Mouse (Mus musculus) midbrain, embryonic 15.5 days (tissue): ENCODE measurements around the gene Ppat. TPM values are rescaled to one million over a fixed set of nuclear protein-coding genes. Genes with fewer than 3 reads are reported as not detected.

Experiments used
- ATAC-seq: fragments of 200-750 bp; cut with Nextera tagmentation; replicated peaks from 2 replicates; pipeline ENCODE4 v1.8.0; 2017; ENCODE audit warnings: moderate TSS enrichment
- H3K27ac ChIP-seq: fragments of 300-500 bp; sonication (generic); 2 replicates; pipeline ENCODE4 v1.5.1; 2015; ENCODE audit warnings: mild to moderate bottlenecking, inconsistent platforms
- H3K27me3 ChIP-seq: fragments of 300-500 bp; sonication (generic); replicated peaks from 2 replicates; pipeline ENCODE4 v1.6.1; 2015; ENCODE audit warnings: inconsistent platforms
- H3K36me3 ChIP-seq: fragments of 300-500 bp; sonication (generic); replicated peaks from 2 replicates; pipeline ENCODE4 v1.6.1; 2015; ENCODE audit warnings: inconsistent platforms
- H3K4me1 ChIP-seq: fragments of 300-500 bp; sonication (generic); 2 replicates; pipeline ENCODE4 v1.6.1; 2015; ENCODE audit warnings: inconsistent platforms
- H3K4me2 ChIP-seq: fragments of 300-500 bp; sonication (generic); 2 replicates; pipeline ENCODE4 v1.6.1; 2015; ENCODE audit warnings: inconsistent platforms, mild to moderate bottlenecking, moderate library complexity
- H3K4me3 ChIP-seq: fragments of 300-500 bp; sonication (generic); 2 replicates; pipeline ENCODE4 v1.5.1; 2015; ENCODE audit warnings: mild to moderate bottlenecking, inconsistent platforms
- H3K9ac ChIP-seq: fragments of 300-500 bp; sonication (generic); 2 replicates; pipeline ENCODE4 v1.6.1; 2015; ENCODE audit warnings: mild to moderate bottlenecking, inconsistent platforms
- H3K9me3 ChIP-seq: fragments of 300-500 bp; sonication (generic); 2 replicates; pipeline ENCODE4 v1.6.1; 2016; ENCODE audit warnings: inconsistent platforms
- WGBS: fragments of 180-500 bp; shearing (Covaris S2); methylation state at CpG from one replicate; pipeline ENCODE4 v1.1.7; 2015; ENCODE audit warnings: mixed read lengths; 5-methylcytosine and 5-hydroxymethylcytosine counted together
- polyA plus RNA-seq: library from polyadenylated mRNA; unstranded; fragments of >200 nt; fragmentation: Nextera tagmentation; extraction: Ambion mirVana; gene quantifications from 2 replicates; pipeline ENCODE4 v1.2.1, GENCODE M21; 2015

The Ppat gene
- polyA plus RNA-seq, 1 experiment from 2014 or later: 9.8 TPM

DNA sequence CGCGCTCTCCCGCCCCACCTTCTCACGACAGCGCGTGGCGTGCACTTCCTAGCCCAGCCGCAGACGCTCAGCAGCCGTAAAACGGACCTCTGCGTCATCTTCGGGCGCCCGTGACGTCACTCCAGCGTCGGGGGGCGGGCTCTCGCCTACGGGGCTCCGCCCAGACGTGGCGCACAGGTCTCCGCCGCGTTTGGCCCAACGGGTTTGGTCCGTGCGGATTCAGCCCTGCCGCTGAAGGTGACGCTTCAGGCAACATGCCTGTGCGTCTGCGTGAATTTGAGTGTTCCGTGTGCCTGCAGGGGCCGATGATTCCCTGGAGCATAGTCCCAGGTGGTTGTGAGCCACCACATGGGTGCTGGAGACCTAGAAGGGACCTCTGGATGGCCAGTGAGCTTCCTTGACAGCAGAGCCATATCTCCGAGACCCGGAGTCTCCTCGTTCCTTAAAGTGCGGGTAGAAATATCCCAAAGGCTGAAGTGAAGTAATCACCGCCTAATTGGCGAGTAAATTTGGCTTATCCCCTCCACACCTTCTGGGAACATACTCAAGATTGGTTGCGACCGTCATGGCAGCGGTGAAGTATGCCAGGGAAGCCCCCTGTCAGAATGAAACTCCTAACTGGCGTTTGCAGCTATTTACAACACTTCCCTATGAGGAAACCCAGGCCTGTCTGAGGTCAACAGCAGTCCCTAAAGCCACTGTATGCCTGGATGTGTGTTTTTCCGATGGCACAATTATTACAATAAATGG lies 45.8 kb downstream of the Ppat start, which contains the start of gene Aasdh:
TSS of gene Aasdh (minus strand) at position 110 of the 750 bp plus-strand sequence.
- under 1% methylated on average over 47 of the region's 47 CpGs for WGBS
- peak within 1 kb of the TSS; percentile 82 for H3K9ac ChIP-seq
- H3K4me3 ChIP-seq: peak within 1 kb of the TSS; percentile 84
- ATAC-seq: peak; percentile 99
- no peaks in the 10 kb centered on the region for H3K36me3 ChIP-seq
- peak within 1 kb of the TSS; percentile 66 for H3K4me2 ChIP-seq
- H3K9me3 ChIP-seq: no peaks in the 10 kb centered on the region
- H3K4me1 ChIP-seq: peaks cover 8% of the 10 kb centered on the region; the same call in 1 of the 2 replicates
- H3K27ac ChIP-seq: peak within 1 kb of the TSS; percentile 89
- no peaks in the 10 kb centered on the region for H3K27me3 ChIP-seq

DNA sequence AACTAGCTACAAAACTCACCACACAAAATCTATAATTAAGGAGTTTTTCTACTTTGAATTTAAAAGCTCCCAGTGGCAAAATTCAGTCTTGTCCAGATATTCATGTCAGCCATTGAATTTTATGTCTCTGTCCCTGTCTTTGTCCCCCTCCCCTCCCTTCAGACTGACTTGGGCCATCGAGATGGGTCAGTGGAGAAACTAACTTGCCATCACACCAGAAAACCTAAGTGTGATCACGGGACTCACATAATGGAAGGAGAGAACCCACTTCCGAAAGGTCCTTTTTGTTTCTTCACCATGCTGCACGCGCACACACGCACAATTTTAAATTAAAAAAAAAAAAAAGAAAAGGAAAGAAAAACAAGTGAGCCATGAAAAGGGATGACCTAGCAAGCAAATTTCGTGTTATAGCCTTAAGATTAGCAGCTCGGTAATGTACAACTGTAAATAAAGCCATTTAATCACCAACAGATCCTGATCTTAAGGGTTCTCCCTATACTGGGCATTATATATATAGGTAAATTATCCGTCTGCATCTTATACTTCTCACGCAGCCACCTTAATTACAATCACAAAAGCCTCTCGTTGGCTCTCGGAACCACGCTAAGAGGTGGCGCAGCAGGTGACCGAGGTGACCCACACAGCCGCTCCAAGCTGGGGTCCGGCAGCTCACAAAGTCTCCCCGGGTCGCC lies 46.5 kb downstream of the Ppat start:
- no peaks in the 10 kb centered on the region for H3K9me3 ChIP-seq
- no peaks in the 10 kb centered on the region for H3K27me3 ChIP-seq
- H3K4me1 ChIP-seq: peaks cover 8% of the 10 kb centered on the region; the same call in 1 of the 2 replicates
- ATAC-seq: peak; percentile 73
- WGBS: under 1% methylated on average over 19 of the region's 19 CpGs
- H3K4me2 ChIP-seq: peak overlapping the region; percentile 66
- H3K36me3 ChIP-seq: no peaks in the 10 kb centered on the region
- H3K4me3 ChIP-seq: peak overlapping the region; percentile 84
- peak overlapping the region; percentile 89 for H3K27ac ChIP-seq
- H3K9ac ChIP-seq: peak overlapping the region; percentile 82

GRCm38 (mm10) chr5:76902131-76902530 lies 49.2 kb downstream of the Ppat start:
- no peak for ATAC-seq
- 86% methylated on average over 4 of the region's 4 CpGs for WGBS
- H3K9me3 ChIP-seq: no peaks in the 10 kb centered on the region

DNA sequence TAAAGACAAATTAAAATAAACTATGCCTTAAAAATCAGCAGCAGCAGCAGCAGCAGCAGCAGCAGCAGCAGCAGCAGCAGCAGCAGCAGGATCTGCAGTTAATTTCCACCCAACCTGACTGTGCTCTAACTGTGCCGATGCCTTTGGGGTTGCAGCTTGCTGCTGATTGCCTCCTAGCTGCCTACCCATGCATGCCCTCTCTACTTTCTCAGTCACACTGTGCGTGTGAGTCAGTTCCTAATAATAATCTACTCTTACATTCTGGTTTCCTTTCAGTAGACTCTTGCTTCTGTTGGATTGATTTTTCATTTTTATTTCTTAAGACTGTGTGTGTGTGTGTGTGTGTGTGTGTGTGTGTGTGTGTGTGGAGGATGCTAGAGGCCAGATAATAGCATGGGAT lies 58.3 kb downstream of the Ppat start:
- H3K4me2 ChIP-seq: no peak overlapping the region
- WGBS: 88% methylated on average over 2 of the region's 2 CpGs

More at GRCm38 (mm10) chr5:76902131-76902530, 49.2 kb downstream of the Ppat start:
- Histone ChIP-seq H3K4me2 (no peak overlapping the region), H3K36me3 (no peaks in the 10 kb centered on the region; the same call in 1 of the 2 replicates), H3K9ac (no peak overlapping the region), H3K4me3 (no peak overlapping the region), H3K27ac (no peak overlapping the region), H3K27me3 (no peaks in the 10 kb centered on the region), H3K4me1 (peaks cover 8% of the 10 kb centered on the region; the same call in 1 of the 2 replicates)

DNA sequence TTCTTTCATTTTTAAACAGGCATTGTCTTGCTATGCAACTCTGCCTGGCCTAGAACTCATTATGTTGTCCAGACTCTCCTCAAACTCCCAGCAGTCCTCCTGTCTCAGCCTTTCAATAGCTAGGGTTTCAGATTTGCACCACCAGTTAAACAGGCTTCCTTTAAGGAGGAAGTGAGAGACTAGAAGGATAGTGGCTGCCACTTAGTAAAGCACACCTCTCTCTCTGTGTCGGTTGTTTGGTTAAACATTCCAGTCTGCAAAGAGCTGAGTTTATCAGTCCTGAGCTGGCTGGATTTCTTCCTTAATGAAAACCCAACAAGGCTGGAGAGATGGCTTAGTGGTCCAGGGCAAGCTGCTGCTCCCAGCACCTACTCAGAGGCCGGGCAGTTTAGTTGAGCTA lies 58.8 kb downstream of the Ppat start:
- H3K27ac ChIP-seq: no peak overlapping the region
- H3K4me3 ChIP-seq: no peak overlapping the region
- peaks cover 19% of the 10 kb centered on the region; the same call in 1 of the 2 replicates for H3K36me3 ChIP-seq
- H3K9ac ChIP-seq: no peak overlapping the region
- ATAC-seq: no peak
- no peaks in the 10 kb centered on the region for H3K9me3 ChIP-seq
- H3K4me2 ChIP-seq: no peak overlapping the region
- 86% methylated on average over 2 of the region's 2 CpGs for WGBS
- H3K4me1 ChIP-seq: no peaks in the 10 kb centered on the region
- no peaks in the 10 kb centered on the region for H3K27me3 ChIP-seq

More for the DNA sequence above, 58.3 kb downstream of the Ppat start:
- no peaks in the 10 kb centered on the region for H3K4me1 ChIP-seq
- H3K27me3 ChIP-seq: no peaks in the 10 kb centered on the region
- no peak overlapping the region for H3K4me3 ChIP-seq
- H3K36me3 ChIP-seq: peaks cover 17% of the 10 kb centered on the region; the same call in 1 of the 2 replicates
- no peaks in the 10 kb centered on the region for H3K9me3 ChIP-seq
- no peak overlapping the region for H3K27ac ChIP-seq
- H3K9ac ChIP-seq: no peak overlapping the region
- ATAC-seq: no peak

- H3K27ac ChIP-seq: no peak overlapping the region
- WGBS: 98% methylated on average over 2 of the region's 2 CpGs
- H3K27me3 ChIP-seq: no peaks in the 10 kb centered on the region
- no peak overlapping the region for H3K4me2 ChIP-seq
- no peak for ATAC-seq
- no peaks in the 10 kb centered on the region for H3K4me1 ChIP-seq
- peaks cover 17% of the 10 kb centered on the region for H3K36me3 ChIP-seq
- no peak overlapping the region for H3K9ac ChIP-seq
- H3K9me3 ChIP-seq: no peaks in the 10 kb centered on the region
- H3K4me3 ChIP-seq: no peak overlapping the region
Measured at GRCm38 (mm10) chr5:76887011-76887410, 64.4 kb downstream of the Ppat start.

DNA sequence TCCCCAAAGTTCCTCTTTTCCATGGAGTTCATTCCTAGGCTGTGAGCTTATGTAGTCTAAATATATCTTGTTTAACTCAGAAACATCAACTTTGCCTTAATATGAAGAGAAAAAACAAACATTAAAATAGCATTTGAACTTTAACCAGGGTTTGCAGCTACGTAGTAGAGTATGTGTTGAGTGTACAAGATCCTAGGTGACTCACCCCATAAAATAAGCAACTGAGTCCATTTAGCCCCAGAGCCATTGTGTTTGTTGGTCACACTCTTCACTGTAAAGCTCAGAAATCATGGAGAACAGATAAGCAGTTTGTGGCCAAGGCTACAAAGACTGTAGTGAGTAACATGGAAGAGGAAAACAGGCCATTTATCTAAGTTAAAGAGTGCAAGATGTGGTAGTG lies 67.3 kb downstream of the Ppat start:
- Histone ChIP-seq H3K4me1 (no peaks in the 10 kb centered on the region), H3K4me2 (no peak overlapping the region), H3K4me3 (no peak overlapping the region), H3K27ac (no peak overlapping the region), H3K9me3 (no peaks in the 10 kb centered on the region), H3K9ac (no peak overlapping the region), H3K27me3 (no peaks in the 10 kb centered on the region), H3K36me3 (peaks cover 17% of the 10 kb centered on the region)
- WGBS: 93% methylated on average over 1 of the region's 1 CpGs
- ATAC-seq: no peak

- no peak for ATAC-seq
- Histone ChIP-seq H3K4me3 (no peak overlapping the region), H3K9me3 (no peaks in the 10 kb centered on the region), H3K4me1 (no peaks in the 10 kb centered on the region), H3K4me2 (no peak overlapping the region), H3K27ac (no peak overlapping the region), H3K27me3 (no peaks in the 10 kb centered on the region), H3K36me3 (peaks cover 20% of the 10 kb centered on the region), H3K9ac (no peak overlapping the region)
- WGBS: 90% methylated on average over 25 of the region's 25 CpGs
Measured at GRCm38 (mm10) chr5:76876106-76876758, 75.1 kb downstream of the Ppat start.

- H3K9ac ChIP-seq: no peak overlapping the region
- no peak for ATAC-seq
- peaks cover 34% of the 10 kb centered on the region for H3K36me3 ChIP-seq
- no peak overlapping the region; the same call in 1 of the 2 replicates for H3K4me3 ChIP-seq
- no peak overlapping the region for H3K27ac ChIP-seq
- no peaks in the 10 kb centered on the region for H3K9me3 ChIP-seq
- no peaks in the 10 kb centered on the region for H3K27me3 ChIP-seq
- H3K4me1 ChIP-seq: no peaks in the 10 kb centered on the region
- H3K4me2 ChIP-seq: 0 out of 2 replicates have a peak overlapping the region, but pooled peaks have one; percentile 28
- WGBS: 39% methylated on average over 6 of the region's 6 CpGs
Measured at GRCm38 (mm10) chr5:76869553-76869952, 81.8 kb downstream of the Ppat start.

- H3K27me3 ChIP-seq: no peaks in the 10 kb centered on the region
- ATAC-seq: peak; percentile 87
- H3K9ac ChIP-seq: no peak overlapping the region
- peaks cover 32% of the 10 kb centered on the region for H3K36me3 ChIP-seq
- no peak overlapping the region for H3K27ac ChIP-seq
- no peaks in the 10 kb centered on the region for H3K4me1 ChIP-seq
- 27% methylated on average over 16 of the region's 16 CpGs for WGBS
- H3K4me2 ChIP-seq: peak overlapping the region; percentile 28
- no peaks in the 10 kb centered on the region for H3K9me3 ChIP-seq
- peak overlapping the region; percentile 16 for H3K4me3 ChIP-seq
Measured at GRCm38 (mm10) chr5:76868693-76869286, 82.6 kb downstream of the Ppat start.

- Histone ChIP-seq H3K9ac (no peak overlapping the region), H3K36me3 (peaks cover 28% of the 10 kb centered on the region)
- ATAC-seq: no peak
Measured at GRCm38 (mm10) chr5:76866819-76867218, 84.6 kb downstream of the Ppat start.

More at GRCm38 (mm10) chr5:76866819-76867218, 84.6 kb downstream of the Ppat start:
- H3K27me3 ChIP-seq: no peaks in the 10 kb centered on the region
- no peak overlapping the region for H3K4me3 ChIP-seq
- H3K4me2 ChIP-seq: no peak overlapping the region
- no peaks in the 10 kb centered on the region for H3K9me3 ChIP-seq
- H3K27ac ChIP-seq: no peak overlapping the region
- H3K4me1 ChIP-seq: no peaks in the 10 kb centered on the region
- WGBS: 80% methylated on average over 8 of the region's 8 CpGs
